Mouse (Mus musculus) T-helper 1 cell (primary cell): Measurements from ENCODE around the gene Ptafr.

Source experiments
- in situ Hi-C: fragments of 300-600 bp; cut with MboI, MseI; formaldehyde crosslinking; loops from one replicate; pipeline ENCODE4 v1.15.1; 2025; ENCODE audit warnings: high pct_unique_total_duplicates

The Ptafr gene

GRCm38 (mm10) chr4:132611320-132611719 is 47.5 kb downstream of the Ptafr start:
- in situ Hi-C loops = no loop called here

GRCm38 (mm10) chr4:132617873-132618272 is 54.0 kb downstream of the Ptafr start:
- in situ Hi-C loops = no loop called here

DNA sequence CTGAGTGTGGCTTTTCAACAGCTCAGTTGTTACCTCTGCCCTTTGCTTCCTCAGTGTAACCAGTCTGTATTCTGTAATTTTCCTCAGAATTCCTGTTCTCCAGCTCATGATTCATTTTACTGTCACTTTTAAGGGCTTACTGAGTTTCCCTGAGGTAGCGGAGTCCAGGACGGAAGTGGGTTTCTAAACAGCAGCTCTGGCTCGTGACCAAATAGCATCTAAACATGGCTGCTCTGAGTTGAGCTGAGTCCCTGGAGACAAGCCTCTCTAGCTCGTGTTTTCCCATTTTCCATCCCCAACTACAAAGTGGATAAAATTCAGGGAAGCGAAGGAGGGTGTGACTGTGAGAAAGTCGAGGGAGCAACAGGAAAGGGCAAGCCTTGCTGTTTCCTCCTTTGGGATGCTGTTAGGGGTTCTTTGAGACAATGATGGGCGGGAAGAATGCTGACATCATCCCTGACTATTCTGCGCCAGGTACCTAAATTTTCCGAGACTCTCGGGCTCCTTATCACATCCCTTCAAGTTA is 55.0 kb downstream of the Ptafr start:
- in situ Hi-C loops = no loop called here

DNA sequence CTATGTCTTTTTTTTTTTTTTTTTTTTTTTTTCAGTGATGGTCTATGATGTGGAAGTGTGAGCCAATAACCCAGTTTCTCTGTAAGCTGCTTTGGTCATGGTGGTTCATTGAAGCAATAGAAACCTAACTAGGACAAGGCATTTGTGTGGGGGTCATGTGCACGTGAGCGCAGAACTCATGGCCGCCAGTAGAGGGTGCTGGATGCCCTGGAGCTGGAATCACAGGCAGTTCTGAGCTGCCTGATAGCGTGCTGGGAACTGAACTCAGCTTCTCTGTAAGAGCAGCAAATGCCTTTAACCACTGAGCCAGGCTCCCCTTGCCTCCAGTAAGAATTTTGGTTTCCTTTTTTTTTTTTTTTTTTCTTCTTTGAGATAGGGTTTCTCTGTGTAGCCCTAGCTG is 56.3 kb downstream of the Ptafr start:
- in situ Hi-C loops = no loop called here

DNA sequence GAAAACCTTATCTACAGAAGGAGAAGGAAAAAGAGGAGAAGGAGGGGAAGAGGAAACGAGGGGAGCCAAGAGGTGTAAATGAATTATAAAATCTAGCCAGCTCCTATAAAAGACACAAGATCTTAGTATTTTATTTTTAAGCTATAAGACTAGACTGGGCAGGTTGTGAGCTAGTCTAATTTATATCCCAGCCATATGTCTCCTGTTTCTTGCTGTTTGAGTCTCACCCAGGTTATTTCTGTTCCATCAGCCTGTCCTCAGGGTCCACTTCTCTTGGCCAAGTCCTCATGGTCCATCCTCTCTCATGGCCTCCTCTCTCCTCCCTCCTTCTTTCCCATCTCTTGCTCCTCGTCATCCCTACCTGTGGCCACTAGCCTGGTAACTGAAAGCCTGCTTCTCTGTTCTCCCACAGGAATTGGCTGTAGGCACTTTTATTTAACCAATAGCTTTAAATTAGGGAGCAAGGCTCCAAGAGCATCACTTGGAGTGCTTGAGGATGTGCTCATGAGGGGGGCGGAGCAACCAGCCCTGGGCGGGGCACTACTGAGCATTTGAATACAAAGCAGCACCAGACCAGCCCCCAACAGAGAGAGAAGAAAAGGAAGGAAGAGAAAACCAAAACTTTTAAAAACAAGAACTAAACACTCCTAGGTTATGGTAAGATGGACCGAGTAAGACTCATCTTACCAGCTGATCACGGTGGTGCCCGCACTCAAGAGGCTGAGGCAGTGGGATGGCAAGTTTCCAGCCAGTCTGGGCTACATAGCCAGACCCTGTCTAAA is 57.6 kb downstream of the Ptafr start:
- in situ Hi-C loops = no loop called here

GRCm38 (mm10) chr4:132624034-132624657 is 60.3 kb downstream of the Ptafr start:
- in situ Hi-C loops = no loop called here

GRCm38 (mm10) chr4:132628830-132629229 is 65.0 kb downstream of the Ptafr start:
- in situ Hi-C loops = no loop called here
